Mouse (Mus musculus): ENCODE measurements at regions not wholly inside any gene's neighbourhood (a gene's known extent, or its start where the extent isn't known, plus 50 kb on each side); places are given as distances from the start of the nearest gene placed in this dataset.

DNA sequence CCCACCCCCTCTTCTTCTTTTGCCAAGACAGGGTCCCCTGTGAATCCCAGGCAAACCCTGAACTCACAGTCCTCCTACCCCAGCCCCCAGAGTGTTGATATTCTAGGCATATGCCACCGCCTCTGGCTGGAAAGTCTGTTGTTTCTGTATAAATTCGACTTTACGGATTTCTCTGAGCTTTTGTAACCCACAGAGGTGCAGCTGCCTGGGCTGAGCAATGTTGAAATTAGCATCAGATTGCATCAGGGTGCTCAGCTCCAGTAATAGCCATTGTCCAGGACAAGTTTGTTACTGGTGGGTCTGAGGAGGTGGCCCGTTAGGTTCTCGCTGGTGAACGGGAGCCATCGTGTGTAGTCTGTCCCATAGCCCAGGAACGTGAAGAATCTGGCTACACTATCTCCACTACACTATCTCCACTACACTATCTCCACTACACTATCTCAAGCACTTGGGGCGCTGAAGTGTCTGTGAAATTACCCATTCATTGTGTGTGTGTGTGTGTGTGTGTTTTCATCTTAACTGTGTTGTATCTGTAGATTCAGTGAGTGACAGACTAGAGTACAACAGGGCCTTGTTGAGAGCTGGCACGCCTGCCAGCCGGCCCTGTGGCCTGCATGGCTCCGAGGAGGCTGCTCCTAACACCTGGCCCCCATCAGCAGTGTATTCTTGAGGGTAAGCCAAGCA is 92.4 kb upstream of the Hnrnpk start:
- DNase-seq (ENCODE audit: low spot score): no peak

DNA sequence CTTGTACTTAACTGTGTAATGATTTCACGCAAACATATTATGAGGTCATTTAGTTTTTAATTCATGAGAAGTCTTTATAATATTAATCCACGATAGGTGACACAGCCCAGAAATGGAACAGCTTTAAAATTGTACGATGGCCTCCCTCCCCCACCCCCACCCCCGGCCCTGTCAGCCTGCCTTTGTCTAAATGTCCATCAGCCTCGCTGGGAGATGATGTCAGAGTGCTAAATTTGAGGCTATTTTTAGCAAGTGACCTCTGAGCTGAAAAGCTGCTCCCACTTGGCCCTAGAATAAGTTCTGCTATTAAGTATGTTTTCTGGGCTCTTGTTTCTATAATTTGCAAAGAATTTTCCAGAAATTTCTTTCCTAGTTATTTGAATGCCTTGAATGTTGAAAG is 91.6 kb upstream of the Hnrnpk start:
- DNase-seq (ENCODE audit: low spot score): no peak

DNA sequence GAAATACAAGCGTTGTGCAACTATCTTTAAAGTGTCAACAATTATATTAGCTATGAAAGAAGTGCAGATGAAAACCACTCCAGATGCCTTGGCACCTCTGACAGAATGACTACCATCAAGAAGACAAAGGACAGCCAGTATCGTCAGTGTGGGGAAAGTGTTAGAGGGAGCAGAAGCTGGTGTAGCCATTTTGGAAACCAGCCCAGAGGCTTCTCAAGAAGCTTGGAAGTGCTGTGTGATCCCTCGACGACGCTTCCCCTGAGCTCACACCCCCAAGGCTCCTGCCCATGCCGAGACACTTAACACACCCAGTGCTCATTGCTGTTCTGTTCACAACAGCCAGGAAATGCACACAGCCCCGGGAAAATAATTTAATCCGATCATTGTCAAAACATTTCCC is 87.7 kb upstream of the Hnrnpk start:
- no peak for DNase-seq (ENCODE audit: low spot score)

DNA sequence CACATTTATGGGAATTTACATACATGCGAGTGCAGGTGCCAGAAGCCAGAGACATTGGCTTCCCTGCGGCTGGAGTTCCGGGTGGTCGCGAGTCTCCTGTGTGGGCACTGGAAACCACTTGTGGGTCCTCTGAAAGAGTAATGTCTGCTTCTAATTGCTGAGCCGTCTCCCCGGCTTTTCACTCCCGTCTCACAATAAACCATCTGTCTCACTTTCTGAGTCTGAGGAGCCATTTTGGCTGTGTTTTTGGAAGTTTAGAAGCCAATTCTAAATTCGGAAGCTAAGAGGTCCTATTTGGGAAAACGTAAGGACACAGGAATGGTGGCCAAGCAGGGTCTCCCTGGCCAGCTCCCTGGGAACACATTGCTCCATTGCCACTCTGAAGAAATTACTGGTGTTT is 81.9 kb upstream of the Hnrnpk start:
- no peak for DNase-seq (ENCODE audit: low spot score)

DNA sequence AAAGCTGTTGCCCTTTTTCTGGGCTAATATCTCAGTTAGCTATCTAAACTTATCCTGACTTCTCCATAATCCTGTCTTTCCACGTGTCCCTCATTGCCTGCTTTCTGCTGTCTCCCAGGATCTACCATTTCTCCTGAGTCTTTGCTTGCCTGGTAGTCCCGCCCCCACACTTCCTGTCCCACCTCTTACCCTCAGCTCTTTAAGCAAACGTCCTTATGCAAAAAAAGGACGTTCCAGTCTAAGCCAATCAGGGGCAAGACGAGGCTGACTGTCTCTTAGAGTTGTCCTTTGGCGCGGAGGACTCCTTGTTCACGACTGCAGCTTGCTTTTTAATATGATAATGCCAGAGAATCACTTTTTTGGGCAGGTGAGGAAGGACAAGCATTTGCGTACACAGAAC is 79.6 kb upstream of the Hnrnpk start:
- no peak for DNase-seq (ENCODE audit: low spot score)

DNA sequence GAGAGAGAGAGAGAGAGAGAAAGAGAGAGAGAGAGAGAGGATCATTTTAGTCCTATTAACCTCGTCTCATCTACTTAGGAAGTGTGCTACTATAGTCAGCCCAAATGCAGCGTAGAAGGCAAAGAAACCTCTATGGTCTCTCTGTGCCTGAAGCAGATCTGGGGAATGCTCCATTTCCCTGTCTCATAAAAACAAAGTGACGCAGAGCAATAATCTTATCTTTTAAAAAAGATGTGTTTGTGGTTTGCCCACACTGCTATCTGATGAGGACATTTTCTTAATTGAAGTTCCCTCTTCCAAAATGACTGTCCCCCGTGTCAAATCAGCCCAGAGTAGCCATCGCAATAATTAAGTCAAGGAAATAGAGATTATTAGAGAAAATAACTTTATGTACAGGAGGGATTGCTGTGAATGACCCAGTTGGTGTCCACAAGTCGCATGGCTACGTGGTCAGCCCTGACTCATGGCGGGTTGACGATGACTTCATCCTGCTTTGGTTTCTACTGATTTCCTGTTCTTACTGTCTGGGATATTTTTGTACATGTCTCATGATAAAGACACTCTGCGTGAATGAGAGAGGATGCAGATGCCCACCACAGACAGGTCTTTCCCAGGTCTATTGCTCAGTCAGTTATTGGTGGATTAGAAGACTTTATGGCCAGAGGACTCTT is 77.9 kb upstream of the Hnrnpk start:
- no peak for DNase-seq (ENCODE audit: low spot score)

DNA sequence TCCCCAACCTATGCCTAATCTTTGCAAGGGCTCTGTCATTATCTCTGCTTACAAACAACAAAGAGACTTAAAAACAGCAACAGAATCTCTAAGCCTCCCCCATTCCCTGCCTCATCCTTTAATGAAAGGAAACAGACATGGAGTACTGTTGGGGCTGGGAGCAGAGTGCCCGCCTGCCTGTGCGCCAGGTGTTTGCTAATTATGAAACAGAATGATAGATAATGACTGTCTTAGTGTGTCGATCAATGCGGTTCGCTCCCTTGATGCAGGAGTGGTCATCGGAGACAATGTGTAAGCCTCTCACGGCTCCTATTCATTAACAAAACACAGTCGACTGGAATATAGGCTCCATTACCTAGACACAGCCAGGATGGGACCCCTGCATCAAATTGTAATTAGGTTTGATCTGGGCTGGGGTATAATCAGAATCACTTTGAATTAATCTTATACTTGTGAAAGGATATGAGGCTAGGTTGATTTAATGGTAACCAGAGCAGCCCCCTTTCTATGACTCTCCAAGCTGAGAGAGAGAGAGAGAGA is 77.3 kb upstream of the Hnrnpk start:
- no peak for DNase-seq (ENCODE audit: low spot score)

DNA sequence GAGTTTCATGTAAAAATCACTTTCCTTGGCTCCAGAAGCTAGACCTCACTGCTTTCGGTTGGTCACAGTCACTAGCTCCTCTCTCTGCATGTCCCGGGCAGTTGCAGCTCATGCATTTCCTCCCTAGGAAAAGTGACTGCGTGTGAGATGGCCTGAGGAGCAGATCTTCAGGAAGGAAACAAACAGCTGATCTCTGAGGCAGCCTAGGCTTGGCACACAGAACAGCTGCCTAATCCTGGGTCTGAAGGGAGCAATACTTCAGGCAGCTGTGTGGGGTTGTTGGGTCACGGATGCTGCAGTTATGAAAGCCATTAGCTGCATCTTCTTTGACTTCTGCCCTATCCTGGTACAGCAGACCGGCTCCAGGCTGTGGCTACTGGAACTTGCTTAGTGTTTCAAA is 75.3 kb upstream of the Hnrnpk start:
- DNase-seq (ENCODE audit: low spot score): no peak

DNA sequence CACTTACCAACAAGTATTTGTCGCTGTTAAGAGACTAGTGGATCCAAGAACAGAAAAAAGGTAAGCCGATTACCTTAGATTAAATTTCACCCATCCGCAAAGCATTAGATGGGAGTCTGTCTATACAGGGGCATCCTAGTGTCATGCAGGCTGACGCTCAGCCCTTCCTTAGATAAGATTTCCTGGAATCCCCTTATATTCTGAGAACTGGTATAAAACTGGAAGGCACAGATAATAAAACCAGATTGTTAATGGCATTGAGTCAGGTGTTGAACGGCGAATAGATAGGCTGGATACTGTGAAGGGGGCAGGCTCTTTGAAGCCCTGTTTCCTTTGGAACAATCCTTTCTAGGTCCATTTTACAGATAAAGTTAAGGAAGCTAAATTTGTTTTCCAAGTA is 74.1 kb upstream of the Hnrnpk start:
- DNase-seq (ENCODE audit: low spot score): no peak

DNA sequence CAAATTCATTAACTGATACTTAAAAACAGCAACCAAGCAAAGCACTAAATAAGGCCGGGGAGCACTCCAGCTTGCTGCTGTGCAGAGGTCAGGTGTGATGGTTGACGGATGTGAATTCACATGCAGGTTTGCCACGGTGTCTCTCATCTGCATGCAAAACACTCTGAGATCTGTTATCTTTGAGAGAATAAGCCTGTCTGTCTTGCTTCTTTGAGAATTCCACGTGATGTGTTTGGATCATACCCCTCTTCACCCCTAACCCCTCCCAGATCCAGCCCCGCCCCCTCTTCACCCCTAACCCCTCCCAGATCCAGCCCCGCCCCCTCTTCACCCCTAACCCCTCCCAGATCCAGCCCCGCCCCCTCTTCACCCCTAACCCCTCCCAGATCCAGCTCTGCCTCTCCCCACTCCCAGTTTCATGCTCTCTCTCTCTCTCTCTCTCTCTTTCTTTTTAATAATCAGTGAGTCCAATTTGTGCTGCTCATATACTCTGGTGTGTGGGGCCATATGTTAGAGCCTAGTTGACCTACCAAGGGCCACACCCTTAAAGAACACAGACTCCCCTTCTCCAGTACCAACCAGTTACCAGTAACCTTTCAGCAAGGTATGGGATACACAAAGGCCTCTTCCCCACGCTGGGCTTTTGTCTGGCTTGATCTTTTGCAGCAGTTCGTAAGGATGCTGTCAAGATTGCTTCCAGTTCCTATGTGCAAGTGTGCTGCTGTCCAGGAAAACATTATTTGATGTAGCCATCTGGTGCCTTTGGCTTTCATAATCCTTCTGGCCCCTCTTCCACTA is 73.1 kb upstream of the Hnrnpk start:
- no peak for DNase-seq (ENCODE audit: low spot score)

DNA sequence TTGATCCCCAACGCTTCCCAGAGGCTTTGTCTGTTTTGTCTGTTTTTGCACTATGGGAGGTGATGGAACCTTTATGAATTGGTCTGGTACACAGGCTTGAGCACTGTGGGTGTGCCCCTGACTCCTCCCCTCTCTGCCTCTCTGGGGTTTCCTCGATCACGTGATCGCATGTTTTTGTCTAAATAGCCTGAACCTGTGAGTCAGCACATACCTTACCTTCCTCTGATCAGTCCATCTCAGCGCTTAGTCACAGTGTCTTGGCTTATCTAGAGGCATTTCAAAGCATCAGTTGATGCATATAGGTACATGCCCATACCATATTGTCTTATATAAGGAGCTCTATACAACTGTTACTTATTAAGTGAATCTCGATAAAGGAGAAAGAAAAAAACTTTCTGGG is 72.4 kb upstream of the Hnrnpk start:
- DNase-seq (ENCODE audit: low spot score): no peak

DNA sequence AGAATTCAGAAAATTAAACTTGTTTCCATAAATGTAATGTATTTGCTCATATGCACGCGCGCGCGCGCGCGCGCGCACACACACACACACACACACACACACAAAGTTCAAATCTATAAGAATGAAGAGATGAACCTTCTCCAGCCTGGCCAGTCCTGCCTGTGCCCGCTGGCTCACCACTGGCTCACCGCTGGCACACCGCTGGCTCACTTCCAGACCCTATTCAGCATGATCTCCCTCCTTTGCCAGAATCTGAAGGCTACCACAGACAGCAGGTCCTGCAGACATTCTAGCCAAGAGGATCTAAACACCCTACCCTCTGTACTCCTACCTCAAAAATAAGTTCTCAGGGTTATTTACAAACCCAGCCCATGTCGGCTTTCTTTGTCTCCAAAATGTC is 69.3 kb upstream of the Hnrnpk start:
- peak; percentile 5 for DNase-seq (ENCODE audit: low spot score)

DNA sequence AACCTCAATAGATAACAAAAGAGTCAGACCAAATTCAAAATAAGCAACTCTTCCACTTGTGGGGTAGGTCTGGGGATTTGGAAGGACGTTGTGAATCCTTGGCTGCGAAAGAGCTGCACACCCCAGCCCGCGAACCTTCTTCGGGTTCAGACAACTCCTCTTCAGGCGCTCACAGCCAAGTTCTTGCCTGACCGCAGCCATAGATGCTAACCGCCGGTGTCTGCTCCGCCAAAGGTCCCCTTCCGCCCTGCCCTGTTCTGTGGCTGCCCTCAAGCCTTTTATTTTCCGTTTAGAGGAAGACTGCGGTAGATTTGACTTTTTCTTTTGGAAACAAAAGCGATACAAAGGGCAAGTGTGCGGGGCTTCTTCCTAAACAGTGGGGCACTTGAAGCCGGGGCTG is 68.6 kb upstream of the Hnrnpk start:
- DNase-seq (ENCODE audit: low spot score): no peak

DNA sequence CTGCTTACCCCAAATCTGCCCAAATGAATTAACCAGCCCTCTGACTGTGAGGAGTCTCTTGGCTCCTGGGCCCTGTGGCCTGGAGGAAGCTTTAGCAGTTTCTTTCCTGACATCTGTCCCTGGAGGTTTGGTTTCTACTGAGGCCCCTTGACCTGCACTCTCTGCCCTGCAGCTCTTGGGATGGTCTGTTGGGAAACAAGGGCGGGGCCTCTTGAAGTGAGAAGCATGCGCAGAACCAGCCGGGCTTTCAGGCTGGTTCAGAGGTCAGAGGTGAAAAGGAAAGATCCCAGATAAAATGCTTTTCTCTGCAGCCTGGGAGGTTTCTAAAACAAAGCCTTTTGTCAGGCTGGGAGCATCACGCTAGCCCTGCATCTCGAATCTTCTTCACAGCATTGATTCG is 66.6 kb upstream of the Hnrnpk start:
- DNase-seq (ENCODE audit: low spot score): peak; percentile 15

DNA sequence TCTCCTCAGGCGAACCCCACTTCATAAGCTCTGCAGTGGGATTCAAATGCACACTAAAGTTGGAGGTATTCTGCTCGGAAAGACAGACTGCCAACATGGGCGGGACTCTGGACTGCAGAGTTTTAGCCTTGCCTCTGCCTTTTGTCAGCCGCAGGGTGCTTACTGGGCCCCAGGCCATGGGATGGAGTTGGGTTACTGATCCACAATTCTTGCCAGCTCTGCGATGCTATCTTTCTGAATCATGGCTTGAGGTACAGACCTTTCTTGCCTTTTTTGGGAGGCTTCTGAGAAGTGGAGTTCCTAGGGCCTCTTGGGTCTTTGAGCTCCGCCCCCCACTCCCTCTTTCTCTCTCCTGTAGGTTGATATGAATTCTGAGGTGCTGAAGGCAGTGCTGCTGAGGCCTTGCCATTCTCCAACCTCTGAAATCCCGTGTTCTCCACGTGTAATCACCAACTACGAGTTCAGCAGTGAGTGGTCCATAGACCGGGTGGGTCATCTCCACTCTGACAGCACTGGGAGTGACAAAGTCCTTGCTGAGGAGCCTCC is 64.0 kb upstream of the Hnrnpk start:
- DNase-seq (ENCODE audit: low spot score): no peak

DNA sequence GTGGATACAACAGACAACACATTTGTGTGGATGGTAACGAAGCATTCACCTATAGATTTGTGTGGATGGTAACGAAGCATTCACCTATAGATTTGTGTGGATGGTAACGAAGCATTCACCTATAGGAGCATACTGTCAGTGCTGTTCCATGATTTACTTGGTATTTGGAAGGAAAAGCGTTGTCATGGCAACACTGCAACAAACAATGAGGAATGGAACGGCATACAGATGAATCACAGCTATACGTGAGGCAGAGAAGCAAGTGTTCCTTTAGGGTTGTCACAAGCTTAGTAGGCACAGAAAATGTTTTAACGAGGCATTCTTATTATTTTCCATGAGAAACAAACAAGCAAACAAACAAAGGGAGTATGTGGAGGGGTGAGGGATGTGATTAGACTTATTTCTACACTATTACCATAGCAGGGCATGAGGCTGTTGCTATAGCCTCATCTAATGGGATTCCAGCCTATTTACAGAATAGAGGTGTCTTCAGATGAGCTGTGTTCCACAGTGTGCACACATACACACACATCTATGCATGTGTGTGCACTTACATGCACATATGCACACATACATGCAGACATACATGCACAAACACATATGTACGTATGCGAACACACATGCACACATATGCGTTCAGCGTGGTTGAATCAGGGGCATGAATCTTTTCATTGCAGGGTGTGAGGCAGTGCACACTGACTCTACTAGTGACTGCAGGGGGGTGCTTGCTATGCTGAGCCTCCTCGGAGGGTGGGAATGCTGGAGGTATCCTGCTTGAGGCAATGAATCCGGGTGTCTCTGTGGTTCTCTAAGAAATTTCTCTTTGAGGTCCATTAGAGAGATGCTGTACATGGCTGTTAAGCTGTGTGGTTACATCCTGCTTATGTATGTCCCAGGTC is 62.3 kb upstream of the Hnrnpk start:
- no peak for DNase-seq (ENCODE audit: low spot score)

All from gastrocnemius, adult 18-20 months (tissue).